Mouse (Mus musculus) forebrain, embryonic 12.5 days (tissue): ENCODE measurements around the gene Nhej1. TPM values are rescaled to one million over a fixed set of nuclear protein-coding genes. Genes with fewer than 3 reads are reported as not detected.

ENCODE experiments used
- ATAC-seq: fragments of 200-750 bp; cut with Nextera tagmentation; 2 replicates; pipeline ENCODE4 v1.8.0; 2017; ENCODE audit warnings: moderate TSS enrichment; ENCODE audit not compliant: low FRiP score
- H3K27ac ChIP-seq: fragments of 300-500 bp; sonication (generic); 2 replicates; pipeline ENCODE4 v1.5.1; 2016; ENCODE audit warnings: mild to moderate bottlenecking
- H3K27me3 ChIP-seq: fragments of 300-500 bp; sonication (generic); 2 replicates; pipeline ENCODE4 v1.6.1; 2016; ENCODE audit warnings: mild to moderate bottlenecking
- H3K36me3 ChIP-seq: fragments of 300-500 bp; sonication (generic); replicated peaks from 2 replicates; pipeline ENCODE4 v1.6.1; 2016; ENCODE audit warnings: mild to moderate bottlenecking
- H3K4me1 ChIP-seq: fragments of 300-500 bp; sonication (generic); 2 replicates; pipeline ENCODE4 v1.6.1; 2016
- H3K4me2 ChIP-seq: fragments of 300-500 bp; sonication (generic); 2 replicates; pipeline ENCODE4 v1.6.1; 2016; ENCODE audit warnings: mild to moderate bottlenecking, moderate library complexity
- H3K4me3 ChIP-seq: fragments of 300-500 bp; sonication (generic); replicated peaks from 2 replicates; pipeline ENCODE4 v1.5.1; 2016; ENCODE audit warnings: mild to moderate bottlenecking
- H3K9ac ChIP-seq: fragments of 300-500 bp; sonication (generic); 2 replicates; pipeline ENCODE4 v1.6.1; 2016; ENCODE audit warnings: mild to moderate bottlenecking
- H3K9me3 ChIP-seq: fragments of 300-500 bp; sonication (generic); 2 replicates; pipeline ENCODE4 v1.6.1; 2016
- WGBS: fragments of 180-500 bp; shearing (Covaris S2); methylation state at CpG from one replicate; pipeline ENCODE4 v1.1.7; 2016; 5-methylcytosine and 5-hydroxymethylcytosine counted together
- polyA plus RNA-seq: library from polyadenylated mRNA; unstranded; fragments of >200 nt; fragmentation: Nextera tagmentation; extraction: Ambion mirVana; gene quantifications from 2 replicates; pipeline ENCODE4 v1.2.1, GENCODE M21; 2016

Nhej1 gene
- polyA plus RNA-seq, 1 experiment from 2014 or later = 10.1 TPM

GRCm38 (mm10) chr1:75051428-75051827 is 73.6 kb downstream of the Nhej1 start:
- no peak overlapping the region for H3K9ac ChIP-seq
- no peak for ATAC-seq
- WGBS = 77% methylated on average over 7 of the region's 7 CpGs

GRCm38 (mm10) chr1:75048571-75048970 is 76.4 kb downstream of the Nhej1 start:
- no peak for ATAC-seq
- Histone ChIP-seq H3K36me3 (no peaks in the 10 kb centered on the region), H3K4me2 (no peak overlapping the region), H3K9me3 (no peaks in the 10 kb centered on the region), H3K4me1 (no peaks in the 10 kb centered on the region), H3K9ac (no peak overlapping the region), H3K27me3 (no peaks in the 10 kb centered on the region), H3K27ac (no peak overlapping the region), H3K4me3 (no peak overlapping the region)
- WGBS = 87% methylated on average over 2 of the region's 2 CpGs

More at GRCm38 (mm10) chr1:75051428-75051827, 73.6 kb downstream of the Nhej1 start:
- no peaks in the 10 kb centered on the region for H3K36me3 ChIP-seq
- H3K4me2 ChIP-seq = no peak overlapping the region
- H3K4me1 ChIP-seq = no peaks in the 10 kb centered on the region
- H3K9me3 ChIP-seq = no peaks in the 10 kb centered on the region
- H3K4me3 ChIP-seq = no peak overlapping the region
- H3K27me3 ChIP-seq = no peaks in the 10 kb centered on the region
- no peak overlapping the region for H3K27ac ChIP-seq

GRCm38 (mm10) chr1:75048041-75048440 is 77.0 kb downstream of the Nhej1 start:
- no peak for ATAC-seq
- no peak overlapping the region for H3K27ac ChIP-seq
- no peaks in the 10 kb centered on the region for H3K9me3 ChIP-seq
- no peaks in the 10 kb centered on the region for H3K36me3 ChIP-seq
- H3K4me2 ChIP-seq = no peak overlapping the region
- H3K4me3 ChIP-seq = no peak overlapping the region
- H3K9ac ChIP-seq = no peak overlapping the region
- H3K27me3 ChIP-seq = no peaks in the 10 kb centered on the region
- no peaks in the 10 kb centered on the region for H3K4me1 ChIP-seq
- 91% methylated on average over 4 of the region's 4 CpGs for WGBS

GRCm38 (mm10) chr1:75040429-75040828 is 84.6 kb downstream of the Nhej1 start:
- 48% methylated on average over 7 of the region's 7 CpGs for WGBS
- no peak overlapping the region for H3K9ac ChIP-seq
- H3K4me3 ChIP-seq = no peak overlapping the region
- ATAC-seq = no peak
- no peaks in the 10 kb centered on the region for H3K27me3 ChIP-seq
- no peak overlapping the region for H3K27ac ChIP-seq
- no peak overlapping the region for H3K4me2 ChIP-seq
- H3K4me1 ChIP-seq = no peaks in the 10 kb centered on the region
- no peaks in the 10 kb centered on the region for H3K36me3 ChIP-seq
- no peaks in the 10 kb centered on the region for H3K9me3 ChIP-seq

GRCm38 (mm10) chr1:75032041-75032440 is 93.0 kb downstream of the Nhej1 start:
- Histone ChIP-seq H3K9me3 (no peaks in the 10 kb centered on the region), H3K9ac (no peak overlapping the region), H3K36me3 (no peaks in the 10 kb centered on the region), H3K27me3 (no peaks in the 10 kb centered on the region), H3K4me1 (no peaks in the 10 kb centered on the region), H3K4me2 (no peak overlapping the region), H3K4me3 (no peak overlapping the region), H3K27ac (no peak overlapping the region)
- 88% methylated on average over 10 of the region's 10 CpGs for WGBS
- ATAC-seq = no peak

GRCm38 (mm10) chr1:75027061-75027779 is 97.8 kb downstream of the Nhej1 start:
- WGBS = 68% methylated on average over 2 of the region's 2 CpGs
- no peak overlapping the region for H3K4me3 ChIP-seq
- no peaks in the 10 kb centered on the region for H3K36me3 ChIP-seq
- H3K4me1 ChIP-seq = peaks cover 3% of the 10 kb centered on the region; the same call in 1 of the 2 replicates
- no peaks in the 10 kb centered on the region for H3K9me3 ChIP-seq
- no peak overlapping the region for H3K9ac ChIP-seq
- no peaks in the 10 kb centered on the region for H3K27me3 ChIP-seq
- H3K27ac ChIP-seq = no peak overlapping the region
- H3K4me2 ChIP-seq = no peak overlapping the region
- no peak for ATAC-seq

- WGBS = 88% methylated on average over 7 of the region's 7 CpGs
- Histone ChIP-seq H3K4me2 (no peak overlapping the region), H3K27me3 (no peaks in the 10 kb centered on the region), H3K36me3 (no peaks in the 10 kb centered on the region), H3K9ac (no peak overlapping the region), H3K9me3 (no peaks in the 10 kb centered on the region), H3K4me1 (peaks cover 8% of the 10 kb centered on the region; the same call in 1 of the 2 replicates), H3K4me3 (no peak overlapping the region), H3K27ac (no peak overlapping the region)
- no peak for ATAC-seq
These were observed 100.4 kb downstream of the Nhej1 start for GRCm38 (mm10) chr1:75024419-75025199.

- Histone ChIP-seq H3K4me1 (peaks cover 8% of the 10 kb centered on the region; the same call in 1 of the 2 replicates), H3K4me3 (no peak overlapping the region), H3K4me2 (no peak overlapping the region), H3K9me3 (no peaks in the 10 kb centered on the region), H3K9ac (no peak overlapping the region), H3K27ac (no peak overlapping the region), H3K36me3 (no peaks in the 10 kb centered on the region), H3K27me3 (no peaks in the 10 kb centered on the region)
- ATAC-seq = no peak
- 49% methylated on average over 5 of the region's 5 CpGs for WGBS
These were observed 102.8 kb downstream of the Nhej1 start for GRCm38 (mm10) chr1:75022216-75022615.

- Histone ChIP-seq H3K27ac (no peak overlapping the region), H3K4me2 (no peak overlapping the region), H3K36me3 (no peaks in the 10 kb centered on the region), H3K4me1 (peaks cover 5% of the 10 kb centered on the region; the same call in 1 of the 2 replicates), H3K9me3 (no peaks in the 10 kb centered on the region), H3K9ac (no peak overlapping the region), H3K27me3 (peaks cover 13% of the 10 kb centered on the region), H3K4me3 (no peak overlapping the region)
- no peak for ATAC-seq
- 10% methylated on average over 6 of the region's 6 CpGs for WGBS
These were observed 108.2 kb downstream of the Nhej1 start for GRCm38 (mm10) chr1:75016846-75017245.

- no peak for ATAC-seq
- Histone ChIP-seq H3K4me1 (0 out of 2 replicates have a peak, but pooled peaks cover 4% of the 10 kb centered on the region), H3K4me2 (no peak overlapping the region), H3K9ac (no peak overlapping the region), H3K36me3 (no peaks in the 10 kb centered on the region), H3K27ac (no peak overlapping the region), H3K27me3 (peaks cover 13% of the 10 kb centered on the region), H3K4me3 (no peak overlapping the region), H3K9me3 (no peaks in the 10 kb centered on the region)
- WGBS = 26% methylated on average over 13 of the region's 13 CpGs
These were observed 109.3 kb downstream of the Nhej1 start for GRCm38 (mm10) chr1:75015551-75016265.

GRCm38 (mm10) chr1:75014210-75014845 is 110.7 kb downstream of the Nhej1 start:
- Histone ChIP-seq H3K36me3 (no peaks in the 10 kb centered on the region), H3K4me1 (0 out of 2 replicates have a peak, but pooled peaks cover 4% of the 10 kb centered on the region), H3K4me2 (no peak overlapping the region), H3K27me3 (peaks cover 13% of the 10 kb centered on the region), H3K27ac (no peak overlapping the region), H3K4me3 (no peak overlapping the region), H3K9ac (no peak overlapping the region), H3K9me3 (no peaks in the 10 kb centered on the region)
- no peak for ATAC-seq
- 64% methylated on average over 5 of the region's 5 CpGs for whole genome bisulfite sequencing

- Histone ChIP-seq H3K4me1 (0 out of 2 replicates have a peak, but pooled peaks cover 4% of the 10 kb centered on the region), H3K27me3 (peaks cover 9% of the 10 kb centered on the region), H3K4me2 (no peak overlapping the region), H3K36me3 (no peaks in the 10 kb centered on the region), H3K4me3 (no peak overlapping the region), H3K27ac (no peak overlapping the region), H3K9ac (no peak overlapping the region), H3K9me3 (no peaks in the 10 kb centered on the region)
- no peak for ATAC-seq
These were observed 114.2 kb downstream of the Nhej1 start for GRCm38 (mm10) chr1:75010817-75011216.
